Comparison of ENCODE assay signal across 8 mouse cellular contexts in genomic region chr14:25015288-25016238, GRCm38 (mm10).
DNase-seq lines count a peak whose midpoint lies in the region; ATAC-seq lines count a peak whose summit lies in the region.

No protein-coding gene starts in this region.

- DNase-seq in lung, postnatal 36 days, result no peak
- DNase-seq in adrenal gland, postnatal 14 days, result peak; percentile 65
- DNase-seq in forebrain, embryonic 10.5 days (ENCODE audit: extremely low spot score, low spot score), result peak; percentile 40
- DNase-seq in layer of hippocampus, adult 9-10 months (ENCODE audit: low spot score), result no peak
- DNase-seq in layer of hippocampus, adult 9-11 months, result no peak

- H3K36me3 ChIP-seq in lung, embryonic 16.5 days (ENCODE audit: control insufficient read depth, insufficient read depth, low read length), result no peaks in the 10 kb centered on the region
- H3K36me3 ChIP-seq in forebrain, embryonic 10.5 days (replicated peaks), result no peaks in the 10 kb centered on the region
- no peaks in the 10 kb centered on the region for H3K36me3 ChIP-seq in kidney, embryonic 15.5 days
- H3K36me3 ChIP-seq in neural tube, embryonic 12.5 days, result no peaks in the 10 kb centered on the region

- H3K9ac ChIP-seq in lung, embryonic 16.5 days (ENCODE audit: low read length), result no peak overlapping the region
- no peak overlapping the region for H3K9ac ChIP-seq in kidney, embryonic 15.5 days
- H3K9ac ChIP-seq in neural tube, embryonic 12.5 days, result 0 out of 2 replicates have a peak overlapping the region, but pooled peaks have one; percentile 26

- H3K4me1 ChIP-seq in lung, embryonic 16.5 days (replicated peaks; ENCODE audit: control insufficient read depth, insufficient read depth, low read length), result peaks cover 7% of the 10 kb centered on the region
- H3K4me1 ChIP-seq in forebrain, embryonic 10.5 days, result peaks cover 39% of the 10 kb centered on the region
- peaks cover 24% of the 10 kb centered on the region for H3K4me1 ChIP-seq in kidney, embryonic 15.5 days
- peaks cover 25% of the 10 kb centered on the region for H3K4me1 ChIP-seq in neural tube, embryonic 12.5 days

- WGBS in lung, embryonic 16.5 days, result 4% methylated on average over 8 of the region's 8 CpGs
- under 1% methylated on average over 8 of the region's 8 CpGs for WGBS in forebrain, embryonic 10.5 days
- 2% methylated on average over 8 of the region's 8 CpGs for WGBS in kidney, embryonic 15.5 days
- under 1% methylated on average over 8 of the region's 8 CpGs for WGBS in neural tube, embryonic 12.5 days

- peak overlapping the region; percentile 20; the same call in 1 of the 2 replicates for H3K4me2 ChIP-seq in lung, embryonic 16.5 days (ENCODE audit: low read depth, low read length)
- H3K4me2 ChIP-seq in kidney, embryonic 15.5 days, result peak overlapping the region; percentile 46
- H3K4me2 ChIP-seq in neural tube, embryonic 12.5 days (replicated peaks), result peak overlapping the region; percentile 39

- H3K27ac ChIP-seq in lung, embryonic 16.5 days (ENCODE audit: low read length), result peak overlapping the region; percentile 40
- H3K27ac ChIP-seq in forebrain, embryonic 10.5 days, result peak overlapping the region; percentile 85
- H3K27ac ChIP-seq in kidney, embryonic 15.5 days, result peak overlapping the region; percentile 86
- peak overlapping the region; percentile 83 for H3K27ac ChIP-seq in neural tube, embryonic 12.5 days

- H3K9me3 ChIP-seq in lung, embryonic 16.5 days (ENCODE audit: control insufficient read depth, low read length), result no peaks in the 10 kb centered on the region
- no peaks in the 10 kb centered on the region for H3K9me3 ChIP-seq in forebrain, embryonic 10.5 days
- H3K9me3 ChIP-seq in kidney, embryonic 15.5 days (replicated peaks), result no peaks in the 10 kb centered on the region
- H3K9me3 ChIP-seq in neural tube, embryonic 12.5 days, result no peaks in the 10 kb centered on the region

- no peak overlapping the region for H3K4me3 ChIP-seq in lung, embryonic 16.5 days (ENCODE audit: low read length)
- peak overlapping the region; percentile 28 for H3K4me3 ChIP-seq in forebrain, embryonic 10.5 days
- H3K4me3 ChIP-seq in kidney, embryonic 15.5 days (replicated peaks), result 0 out of 2 replicates have a peak overlapping the region, but pooled peaks have one; percentile 1
- no peak overlapping the region for H3K4me3 ChIP-seq in neural tube, embryonic 12.5 days

- ATAC-seq in lung, embryonic 16.5 days (ENCODE audit: low read depth), result peak; percentile 80
- ATAC-seq in kidney, embryonic 15.5 days (replicated peaks; ENCODE audit: low FRiP score), result peak; percentile 75
- ATAC-seq in neural tube, embryonic 12.5 days (ENCODE audit: low FRiP score, low read depth), result peak; percentile 69

- H3K27me3 ChIP-seq in lung, embryonic 16.5 days (ENCODE audit: control insufficient read depth, insufficient read depth, low read depth, low read length), result no peaks in the 10 kb centered on the region
- H3K27me3 ChIP-seq in forebrain, embryonic 10.5 days (ENCODE audit: poor library complexity, severe bottlenecking), result no peaks in the 10 kb centered on the region
- H3K27me3 ChIP-seq in kidney, embryonic 15.5 days, result no peaks in the 10 kb centered on the region
- no peaks in the 10 kb centered on the region for H3K27me3 ChIP-seq in neural tube, embryonic 12.5 days (replicated peaks)

Comparison
In these comparisons a context has a peak if more than half of its experiments do, and no peak if none do; other contexts are left out.
1. H3K4me3 ChIP-seq: peak in forebrain, embryonic 10.5 days (single experiment) and kidney, embryonic 15.5 days (single experiment); none in lung, embryonic 16.5 days (single experiment) and neural tube, embryonic 12.5 days (single experiment).
2. DNase-seq: peak in adrenal gland, postnatal 14 days (single experiment) and forebrain, embryonic 10.5 days (single experiment); none in lung, postnatal 36 days (single experiment), layer of hippocampus, adult 9-10 months (single experiment) and layer of hippocampus, adult 9-11 months (single experiment).
3. Peak in every context shown above with its lines, with median percentiles within 50 percentile points of each other: ATAC-seq, H3K27ac ChIP-seq and H3K4me2 ChIP-seq.